Mouse (Mus musculus) hindbrain, embryonic 13.5 days (tissue): ENCODE data around the gene Dnase1l3. TPM values are rescaled to one million over a fixed set of nuclear protein-coding genes. Genes with fewer than 3 reads are reported as not detected.

Source experiments
- ATAC-seq: fragments of 200-750 bp; cut with Nextera tagmentation; 2 replicates; pipeline ENCODE4 v1.8.0; 2017; ENCODE audit warnings: moderate TSS enrichment; ENCODE audit not compliant: low FRiP score
- H3K27ac ChIP-seq: fragments of 300-500 bp; sonication (generic); 2 replicates; pipeline ENCODE4 v1.5.1; 2015; ENCODE audit warnings: inconsistent platforms, mild to moderate bottlenecking, moderate library complexity
- H3K27me3 ChIP-seq: fragments of 300-500 bp; sonication (generic); 2 replicates; pipeline ENCODE4 v1.6.1; 2015; ENCODE audit warnings: mild to moderate bottlenecking, inconsistent platforms
- H3K36me3 ChIP-seq: fragments of 300-500 bp; sonication (generic); 2 replicates; pipeline ENCODE4 v1.6.1; 2015; ENCODE audit warnings: mild to moderate bottlenecking, inconsistent platforms
- H3K4me1 ChIP-seq: fragments of 300-500 bp; sonication (generic); replicated peaks from 2 replicates; pipeline ENCODE4 v1.6.1; 2015; ENCODE audit warnings: inconsistent platforms
- H3K4me2 ChIP-seq: fragments of 300-500 bp; sonication (generic); 2 replicates; pipeline ENCODE4 v1.6.1; 2015; ENCODE audit warnings: inconsistent platforms, mild to moderate bottlenecking, moderate library complexity
- H3K4me3 ChIP-seq: fragments of 300-500 bp; sonication (generic); 2 replicates; pipeline ENCODE4 v1.5.1; 2015; ENCODE audit warnings: mild to moderate bottlenecking, inconsistent platforms
- H3K9ac ChIP-seq: fragments of 300-500 bp; sonication (generic); 2 replicates; pipeline ENCODE4 v1.6.1; 2015; ENCODE audit warnings: mild to moderate bottlenecking, inconsistent platforms
- H3K9me3 ChIP-seq: fragments of 300-500 bp; sonication (generic); 2 replicates; pipeline ENCODE4 v1.6.1; 2016; ENCODE audit warnings: inconsistent platforms
- WGBS: fragments of 180-500 bp; shearing (Covaris S2); methylation state at CpG from one replicate; pipeline ENCODE4 v1.1.7; 2015; 5-methylcytosine and 5-hydroxymethylcytosine counted together
- polyA plus RNA-seq: library from polyadenylated mRNA; unstranded; fragments of >200 nt; fragmentation: Nextera tagmentation; extraction: Ambion mirVana; gene quantifications from 2 replicates; pipeline ENCODE4 v1.2.1, GENCODE M21; 2015

Dnase1l3 gene
- polyA plus RNA-seq, 1 experiment from 2014 or later = 0.10 TPM

DNA sequence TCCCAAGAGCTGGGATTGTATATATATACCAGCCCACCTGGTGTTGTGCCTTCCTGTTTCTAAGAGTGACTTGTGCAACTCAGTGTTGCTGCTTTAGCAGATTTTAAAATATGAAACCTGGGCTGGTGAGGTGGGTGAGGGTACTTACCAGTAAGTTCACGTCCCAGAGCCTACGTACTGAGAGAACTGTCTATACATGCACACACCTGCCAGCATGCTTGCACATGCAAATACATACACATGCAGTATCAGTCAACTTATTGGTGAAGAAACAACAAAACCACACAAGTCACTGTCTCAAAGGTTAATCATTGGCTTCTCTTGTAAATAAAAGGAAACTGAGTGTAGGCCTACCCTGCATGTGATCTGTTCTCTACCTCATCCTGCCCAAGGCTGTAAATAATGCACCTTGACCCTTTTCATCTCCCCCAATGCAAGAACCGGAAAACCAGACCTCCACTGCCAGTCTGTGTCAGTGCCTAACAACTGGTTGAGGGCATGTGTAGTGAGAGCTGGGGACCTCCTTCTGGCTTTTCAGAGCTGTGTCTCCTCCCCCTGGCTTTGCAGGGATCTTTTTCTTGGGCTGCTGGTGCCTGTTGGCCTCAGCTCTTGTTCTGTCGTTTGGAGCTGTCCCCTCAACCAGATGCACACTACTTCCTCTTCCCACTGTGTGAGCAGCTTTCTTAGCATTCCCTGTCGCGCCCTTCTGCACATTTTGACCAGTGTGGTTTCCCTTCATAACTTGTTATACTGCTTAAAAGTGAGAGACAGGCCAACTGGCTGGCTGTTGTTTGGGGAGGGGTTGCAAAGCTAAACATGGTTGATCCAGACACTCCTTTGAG is 76.0 kb downstream of the Dnase1l3 start:
- H3K27me3 ChIP-seq = no peaks in the 10 kb centered on the region
- H3K4me2 ChIP-seq = no peak overlapping the region
- no peaks in the 10 kb centered on the region for H3K4me1 ChIP-seq
- H3K4me3 ChIP-seq = no peak overlapping the region
- no peaks in the 10 kb centered on the region for H3K9me3 ChIP-seq
- no peak for ATAC-seq
- WGBS = 83% methylated on average over 6 of the region's 6 CpGs
- H3K36me3 ChIP-seq = peaks cover 91% of the 10 kb centered on the region
- no peak overlapping the region for H3K9ac ChIP-seq
- no peak overlapping the region for H3K27ac ChIP-seq

Other genes starting within 250 kb of the Dnase1l3 start
- not detected in 2 replicates for gene Gm26661, start 203.0 kb downstream of the Dnase1l3 start, polyA plus RNA-seq
- gene Flnb, start 176.6 kb downstream of the Dnase1l3 start, polyA plus RNA-seq = 6.5 and 7.4 TPM in 2 replicates
- 0.26 and 1.0 TPM in 2 replicates for gene Gm45521, start 37.3 kb downstream of the Dnase1l3 start, polyA plus RNA-seq
- gene Abhd6, start 8.3 kb upstream of the Dnase1l3 start, polyA plus RNA-seq = 31.7 and 31.9 TPM in 2 replicates
- gene Rpp14, start 85.8 kb upstream of the Dnase1l3 start, polyA plus RNA-seq = 47.4 and 48.0 TPM in 2 replicates
- gene Pxk, start 103.6 kb upstream of the Dnase1l3 start, polyA plus RNA-seq = 61.4 and 62.8 TPM in 2 replicates
- gene Pdhb, start 178.5 kb upstream of the Dnase1l3 start, polyA plus RNA-seq = 246 and 250 TPM in 2 replicates
- gene Kctd6, start 219.6 kb upstream of the Dnase1l3 start, polyA plus RNA-seq = 4.1 and 5.1 TPM in 2 replicates